Mouse (Mus musculus): ENCODE data around the gene Pif1.

The Pif1 gene

DNA sequence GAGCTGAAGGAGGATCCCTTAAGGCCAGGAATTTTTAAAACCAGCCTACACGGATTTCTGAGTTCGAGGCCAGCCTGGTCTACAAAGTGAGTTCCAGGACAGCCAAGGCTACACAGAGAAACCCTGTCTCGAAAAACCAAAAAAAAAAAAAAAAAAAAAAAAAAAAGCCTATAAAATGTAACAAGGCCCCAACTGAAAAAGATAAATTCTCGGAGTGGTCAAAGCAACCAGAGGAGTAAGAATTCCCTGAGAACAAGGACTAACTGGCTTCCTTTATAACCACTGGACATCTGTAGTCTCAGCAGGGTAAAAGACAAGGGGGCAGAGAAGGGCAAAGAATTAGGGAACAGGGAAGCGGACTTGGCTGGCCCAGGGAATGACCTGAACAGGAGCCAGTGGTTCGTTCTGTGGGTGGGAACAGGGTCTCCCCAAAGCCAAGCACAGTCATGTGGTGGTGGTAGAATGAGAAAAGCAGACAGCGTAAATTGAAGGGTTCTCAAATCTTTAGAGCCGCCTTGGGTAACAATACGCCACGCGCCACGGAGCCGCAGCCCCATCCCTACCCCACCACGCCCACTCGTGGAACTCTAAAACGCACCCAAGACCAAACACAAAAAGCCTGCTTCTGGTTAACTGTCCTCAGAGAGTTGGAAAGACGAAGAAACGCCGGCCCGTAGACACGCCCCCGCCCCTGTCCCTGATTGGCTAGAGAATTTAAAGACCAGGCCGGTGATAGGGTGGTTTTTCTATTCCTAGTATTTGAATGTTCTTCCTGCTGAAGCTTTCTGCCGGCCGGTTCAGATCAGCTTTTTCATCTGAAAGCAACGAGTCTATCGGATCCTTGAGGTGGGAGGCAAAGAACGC, at the start of gene Pif1:
Gene Pif1, plus strand, starts transcription at position 755 of the 864 bp plus-strand sequence.
- DNase-seq (ENCODE audit: low read depth, low spot score), result peak; percentile 34

DNA sequence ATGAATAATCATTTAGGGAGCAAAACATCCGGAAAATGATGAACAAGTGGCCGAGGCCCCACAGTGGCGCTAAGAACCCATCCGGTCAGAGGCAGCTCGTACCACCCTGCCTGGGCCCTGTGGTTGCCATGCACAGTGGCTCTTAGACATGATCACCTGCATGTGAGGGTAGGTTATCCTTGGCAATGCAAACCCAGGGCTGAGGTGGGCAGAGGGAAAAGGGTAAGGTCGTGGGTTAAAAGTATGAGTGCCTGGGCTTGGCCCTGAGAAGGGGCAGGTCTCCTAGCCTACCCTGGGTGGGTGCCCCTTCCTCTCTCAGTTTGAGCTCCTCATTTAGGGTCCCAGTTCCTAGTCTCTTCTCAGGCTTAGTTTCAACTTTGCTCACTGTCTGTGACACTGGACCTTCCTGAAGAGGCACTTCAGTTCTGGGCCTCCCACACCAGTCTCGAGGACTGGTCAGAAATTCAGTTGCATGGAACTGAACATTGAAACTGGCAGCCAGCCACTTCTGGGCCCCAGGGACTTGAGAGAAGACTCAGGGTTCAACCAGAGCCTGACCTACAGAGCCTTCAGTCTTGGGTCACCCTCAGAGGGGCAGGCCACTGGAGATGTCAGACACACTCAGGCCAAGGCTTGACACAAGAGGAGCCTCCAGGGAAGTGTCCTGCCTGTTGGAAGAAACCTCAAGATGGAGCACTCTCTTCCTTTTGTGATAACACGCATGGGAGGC, 48.9 kb upstream of the Pif1 start:
- no peak for DNase-seq (ENCODE audit: low read depth, low spot score)

DNA sequence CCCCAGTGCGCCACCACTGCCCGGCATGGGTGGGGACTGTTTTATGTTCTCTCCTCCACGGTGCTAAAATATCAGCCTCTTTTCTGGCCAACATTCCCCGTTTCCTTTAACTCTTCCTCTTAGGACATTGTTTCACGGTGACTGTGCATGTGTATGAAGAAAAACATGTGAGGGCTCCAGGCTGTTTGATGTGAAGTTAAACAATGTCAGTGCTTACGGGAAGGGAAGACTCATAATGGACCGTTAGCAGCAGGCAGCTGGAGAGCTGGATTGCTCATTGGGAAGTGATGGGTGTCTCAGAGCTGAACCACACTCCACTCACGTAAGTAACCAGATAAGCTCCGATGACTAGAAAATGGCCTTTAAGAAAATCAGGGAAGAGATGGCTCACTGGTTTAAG, 47.3 kb upstream of the Pif1 start:
- no peak for DNase-seq (ENCODE audit: low read depth, low spot score)

DNA sequence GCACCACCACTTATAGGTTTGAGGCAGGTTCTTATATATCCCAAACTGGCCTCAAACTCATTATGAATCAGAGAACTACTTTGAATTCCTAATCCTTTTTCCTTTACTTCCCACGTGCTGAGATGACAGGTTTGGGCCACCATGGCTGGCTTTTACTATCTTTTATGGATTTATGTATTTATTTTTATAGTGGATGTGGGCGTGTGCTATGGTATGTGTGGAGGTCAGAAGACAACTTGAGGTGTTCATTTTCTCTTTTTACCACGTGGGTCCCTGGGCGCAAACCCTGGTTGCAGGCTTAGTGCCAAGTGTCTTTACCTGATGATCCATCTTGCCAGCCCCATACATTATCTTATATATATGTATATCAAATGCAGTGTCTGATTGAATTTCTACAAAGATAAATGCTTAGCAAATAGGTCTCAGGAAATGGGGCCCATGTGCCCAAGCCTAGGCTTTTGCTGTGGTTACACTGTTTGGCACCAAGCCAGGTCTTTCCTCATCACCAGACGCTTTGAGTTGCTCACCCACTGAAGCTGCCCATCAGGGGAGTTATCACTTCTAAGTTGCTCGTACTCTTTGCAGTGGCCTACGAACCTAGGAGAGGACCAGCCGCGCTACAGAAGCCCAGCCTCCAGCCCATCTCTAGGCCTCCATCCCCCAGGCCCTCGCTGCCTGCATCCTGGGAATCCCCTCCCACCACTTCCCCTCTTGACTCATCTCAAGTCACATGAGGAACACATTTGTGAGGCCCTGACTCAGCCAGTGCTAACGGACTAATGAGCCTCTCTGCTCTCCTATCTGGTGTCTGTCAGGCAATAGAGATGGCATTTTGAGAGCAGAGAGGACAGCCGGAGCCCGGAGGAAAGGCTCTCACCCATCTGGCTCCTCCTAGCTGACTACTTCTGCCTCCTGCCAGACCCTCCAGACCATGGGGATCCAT, 45.6 kb upstream of the Pif1 start:
- DNase-seq (ENCODE audit: low read depth, low spot score), result no peak

DNA sequence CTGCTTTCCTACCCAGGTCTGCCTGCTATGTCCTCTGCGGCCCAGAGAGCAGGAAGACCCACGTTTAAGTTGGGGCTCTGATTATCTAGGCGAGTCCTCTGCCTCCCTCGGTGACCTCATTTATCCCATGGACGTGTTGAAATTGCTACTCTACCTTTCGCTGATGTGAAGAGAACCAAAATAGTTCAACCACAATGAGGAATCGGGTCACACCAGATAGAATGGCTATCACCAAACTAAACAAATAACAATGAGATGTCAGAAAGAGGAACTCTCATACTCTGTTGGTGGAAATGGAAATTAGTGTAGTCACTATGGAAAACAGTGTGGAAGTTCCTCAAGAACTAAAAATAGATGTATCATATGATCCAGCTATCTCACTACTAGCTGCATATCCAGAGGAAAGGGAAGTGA, 44.8 kb upstream of the Pif1 start:
- DNase-seq (ENCODE audit: low read depth, low spot score), result no peak

GRCm38 (mm10) chr9:65545635-65546412, 41.1 kb upstream of the Pif1 start:
- no peak for DNase-seq (ENCODE audit: low read depth, low spot score)

DNA sequence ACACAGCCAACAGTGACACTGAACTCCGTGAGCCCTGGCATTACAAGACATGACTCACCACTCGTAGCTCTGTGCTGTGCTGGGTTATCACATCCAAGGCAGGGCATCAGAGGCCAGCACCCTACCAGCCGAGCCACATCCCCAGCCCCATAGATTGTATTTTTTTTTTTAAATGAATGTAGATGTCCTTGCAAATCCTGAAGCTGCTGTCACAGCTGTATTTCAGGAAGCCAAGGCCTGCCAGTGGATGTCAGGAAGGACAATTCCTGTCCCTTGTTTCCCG, 40.6 kb upstream of the Pif1 start:
- DNase-seq (ENCODE audit: low read depth, low spot score), result no peak

- DNase-seq (ENCODE audit: low read depth, low spot score), result no peak
Measured at GRCm38 (mm10) chr9:65547111-65547510, 39.8 kb upstream of the Pif1 start.

GRCm38 (mm10) chr9:65547844-65548243, 39.1 kb upstream of the Pif1 start:
- DNase-seq (ENCODE audit: low read depth, low spot score), result no peak

DNA sequence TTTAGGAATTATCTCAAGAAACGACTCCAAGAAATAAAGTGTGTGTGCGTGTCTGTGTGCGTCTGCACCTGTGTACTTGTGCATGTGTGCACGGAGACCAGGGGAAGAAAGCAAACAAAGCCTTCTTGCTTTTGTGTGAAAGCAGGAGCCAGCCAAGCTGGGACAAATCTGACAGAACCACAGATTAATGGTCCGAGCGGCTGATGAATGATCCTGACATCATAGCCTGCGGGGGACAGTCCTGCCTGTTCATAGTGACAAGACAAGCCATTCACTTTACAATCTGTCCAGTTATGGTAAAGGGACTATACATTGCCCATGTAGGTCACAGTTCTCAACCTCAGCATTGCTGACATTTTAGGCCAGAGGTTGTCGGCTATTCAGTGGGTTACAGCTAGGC, 38.6 kb upstream of the Pif1 start:
- no peak for DNase-seq (ENCODE audit: low read depth, low spot score)

- no peak for DNase-seq (ENCODE audit: low read depth, low spot score)
Measured at GRCm38 (mm10) chr9:65549139-65549538, 37.8 kb upstream of the Pif1 start.

- DNase-seq (ENCODE audit: low read depth, low spot score), result no peak
Measured at GRCm38 (mm10) chr9:65549643-65550042, 37.3 kb upstream of the Pif1 start.

- no peak for DNase-seq (ENCODE audit: low read depth, low spot score)
Measured at GRCm38 (mm10) chr9:65550079-65550831, 36.7 kb upstream of the Pif1 start.

- DNase-seq (ENCODE audit: low read depth, low spot score), result no peak
Measured at GRCm38 (mm10) chr9:65551035-65551434, 35.9 kb upstream of the Pif1 start.

DNA sequence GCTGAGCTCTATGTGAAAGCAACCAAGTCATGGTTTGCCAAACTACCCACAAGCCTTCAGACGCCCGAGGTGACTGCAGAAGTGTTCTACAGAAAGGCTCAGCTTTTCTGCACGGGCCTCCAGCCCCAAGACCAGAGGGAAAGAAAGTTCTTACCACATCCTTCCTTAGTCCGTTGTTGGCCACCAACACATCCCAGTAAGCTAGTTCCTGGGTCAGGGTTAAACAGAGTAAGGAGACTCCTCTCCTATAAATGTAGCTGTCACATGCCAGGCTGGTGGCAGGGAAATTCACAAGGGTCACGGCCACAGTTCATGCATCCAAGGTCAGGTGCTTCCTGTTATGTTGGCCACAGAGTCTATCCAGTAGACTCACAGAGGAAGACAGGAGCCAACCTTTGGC, 34.8 kb upstream of the Pif1 start:
- no peak for DNase-seq (ENCODE audit: low read depth, low spot score)

DNA sequence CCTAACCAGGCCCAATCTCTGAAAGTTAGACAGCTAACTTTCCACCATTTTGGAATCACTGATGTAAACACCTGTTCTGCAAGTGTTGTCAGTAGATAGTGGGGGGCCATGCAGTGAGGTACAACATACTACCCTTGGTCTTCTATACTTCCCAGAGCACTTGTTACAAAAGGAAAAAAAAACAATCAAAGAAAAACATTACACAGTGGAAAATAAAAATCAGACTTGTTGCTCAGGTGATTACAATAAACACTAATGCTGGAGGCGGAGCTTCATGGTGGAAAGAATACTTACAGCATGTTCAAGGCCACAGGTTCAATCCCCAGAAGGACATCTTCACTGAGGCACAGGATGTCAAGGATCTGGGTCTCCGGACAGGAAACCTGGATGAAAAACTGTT, 34.2 kb upstream of the Pif1 start:
- DNase-seq (ENCODE audit: low read depth, low spot score), result no peak

- DNase-seq (ENCODE audit: low read depth, low spot score), result no peak
Measured at GRCm38 (mm10) chr9:65555001-65555405, 32.0 kb upstream of the Pif1 start.

GRCm38 (mm10) chr9:65555621-65556020, 31.3 kb upstream of the Pif1 start:
- DNase-seq (ENCODE audit: low read depth, low spot score), result no peak

GRCm38 (mm10) chr9:65556349-65556748, 30.6 kb upstream of the Pif1 start:
- DNase-seq (ENCODE audit: low read depth, low spot score), result no peak

DNA sequence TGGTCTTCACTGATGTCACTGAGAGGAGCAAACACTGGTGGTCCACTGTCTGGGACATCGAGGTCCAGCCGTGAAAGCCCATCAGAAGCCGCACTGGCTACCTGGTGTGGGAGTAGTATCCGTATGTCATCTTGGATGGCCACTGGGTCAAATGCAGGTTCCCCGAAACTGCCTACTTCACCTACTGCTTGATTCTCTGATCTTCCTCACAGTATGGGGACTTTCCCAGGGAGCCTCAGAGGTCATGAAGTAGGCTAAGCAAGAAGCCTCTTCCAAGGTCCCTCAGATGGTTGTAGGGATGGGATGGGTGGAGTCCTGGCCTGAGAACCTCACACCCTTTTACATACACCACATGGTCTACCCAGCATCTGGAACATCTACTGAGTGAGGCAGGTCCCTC, 30.0 kb upstream of the Pif1 start:
- DNase-seq (ENCODE audit: low read depth, low spot score), result no peak

DNA sequence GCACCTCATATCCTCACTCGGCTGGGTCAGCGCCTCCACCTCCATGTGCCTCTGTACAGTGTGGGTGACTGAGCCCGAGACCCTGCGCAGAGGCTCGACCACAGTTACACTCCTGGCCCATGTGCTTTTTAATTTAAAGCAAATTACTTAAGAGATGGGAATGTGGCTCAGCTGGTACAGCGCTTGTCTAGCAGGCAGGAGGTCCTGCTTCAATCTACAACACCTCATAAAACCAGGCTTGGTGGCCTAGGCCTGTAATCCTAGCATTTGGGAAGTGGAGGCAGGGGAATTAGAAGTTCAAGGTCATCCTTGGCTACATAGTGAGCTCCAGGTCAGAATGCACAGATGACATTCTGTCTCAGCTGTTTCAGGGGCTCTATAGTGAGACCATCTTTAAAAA, 28.2 kb upstream of the Pif1 start:
- no peak for DNase-seq (ENCODE audit: low read depth, low spot score)

All from telencephalon, adult 2 months (tissue).